Mouse (Mus musculus) sigmoid colon, adult 10 weeks (tissue): ENCODE measurements around the gene Mid1. TPM values are rescaled to one million over a fixed set of nuclear protein-coding genes. Genes with fewer than 3 reads are reported as not detected.

Experiments used
- polyA plus RNA-seq: library from polyadenylated mRNA; stranded (reverse); fragments of 350-450 nt; fragmentation: Illumina TruSeq; extraction: RNeasy Lipid Tissue Mini Kit (QIAGEN cat#74804); gene quantifications from one replicate; pipeline ENCODE4 v1.2.3, GENCODE M21; 2014; ENCODE audit warnings: low read depth, low replicate concordance

The Mid1 gene
- polyA plus RNA-seq = 8.2 TPM

DNA sequence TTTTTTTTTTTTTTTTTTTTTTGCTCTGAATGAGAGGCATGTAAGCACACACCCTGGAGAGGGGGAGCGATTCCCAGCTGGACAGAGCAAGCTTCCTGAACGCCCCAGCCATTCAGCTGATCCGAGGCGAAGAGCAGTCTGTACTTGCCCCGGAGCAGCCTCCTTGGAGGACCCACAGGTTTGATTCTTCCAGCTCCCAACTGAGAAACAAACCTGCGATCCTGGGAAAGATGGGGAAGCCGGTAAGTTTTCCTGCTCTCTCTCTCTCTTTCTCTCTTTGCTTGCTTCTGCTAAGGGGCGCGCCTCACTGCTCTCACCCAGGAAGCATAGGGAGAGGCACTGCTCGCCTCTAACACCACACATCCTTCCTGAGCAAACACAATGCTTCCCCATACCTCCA lies at the start of gene Mid1:
Gene Mid1 (plus strand): TSS at position 69 of the 400 bp plus-strand sequence.

DNA sequence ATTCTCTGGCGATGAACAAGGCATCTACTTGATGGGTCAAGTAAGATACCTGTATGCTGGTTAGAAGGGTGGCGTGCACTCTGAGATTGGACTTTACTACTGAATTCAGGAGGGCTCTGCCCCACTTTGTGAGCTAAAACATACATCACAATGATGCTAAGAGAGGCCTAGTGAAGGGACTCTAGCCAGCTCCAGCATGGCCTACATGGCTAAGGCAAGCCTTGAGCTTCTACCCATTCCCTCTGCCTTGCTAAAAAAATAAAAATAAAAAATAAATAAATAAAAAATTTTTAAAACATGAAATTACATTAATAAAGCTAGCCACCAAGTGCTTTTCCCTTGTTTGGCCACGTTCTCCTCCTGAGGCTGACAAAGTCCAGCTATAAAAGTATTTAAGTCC lies 94.5 kb downstream of the Mid1 start, which contains the start of gene 4933400A11Rik:
Gene 4933400A11Rik (minus strand): TSS at position 101 of the 400 bp plus-strand sequence.

DNA sequence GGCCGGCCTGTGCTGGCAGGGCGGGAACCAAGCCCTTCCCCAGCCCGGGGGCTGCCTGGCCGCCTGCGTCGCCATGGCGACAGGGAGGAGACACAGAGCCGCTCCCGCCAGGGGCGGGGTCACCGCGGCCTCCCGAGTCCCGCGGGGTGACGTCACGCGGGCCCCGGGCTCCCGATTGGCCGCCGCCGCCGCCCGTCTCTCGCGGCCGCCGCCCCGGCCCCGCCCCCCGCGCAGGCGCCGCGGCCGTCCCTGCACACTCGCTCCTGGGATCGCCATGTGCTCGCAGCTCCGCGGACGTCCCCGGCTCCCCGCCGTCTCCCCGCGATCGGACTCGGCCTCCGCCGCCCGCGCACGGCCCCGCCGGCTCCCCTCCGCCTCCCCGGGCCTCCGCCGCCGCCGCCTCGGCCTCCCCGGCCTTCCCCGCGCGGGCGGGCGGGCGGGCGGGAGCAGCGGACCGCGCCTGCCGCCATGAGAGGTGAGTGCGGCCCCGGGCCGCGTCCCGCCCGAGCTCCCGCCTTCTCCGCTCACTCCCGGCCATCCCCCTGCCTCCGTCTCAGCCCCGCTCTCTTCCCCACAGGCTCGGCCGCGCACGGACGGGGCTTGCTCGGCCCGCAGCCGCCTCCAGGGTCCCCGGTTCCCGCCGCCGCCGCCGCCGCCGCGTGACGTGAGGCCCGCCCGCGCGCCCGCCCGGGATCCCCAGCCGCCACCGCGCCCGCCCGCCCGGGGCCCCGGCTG lies 324.2 kb downstream of the Mid1 start, which contains the start of gene Gm21887:
Gene Gm21887 (plus strand): TSS at position 644 of the 735 bp plus-strand sequence.

Other genes starting within 250 kb of the Mid1 start
- gene 4933400A11Rik, start 94.4 kb downstream of the Mid1 start, polyA plus RNA-seq = not detected